Mouse (Mus musculus) kidney, adult 8-10 months (tissue): Measurements from ENCODE around the gene Itpr2.

Experiments
- DNase-seq, 2 experiments: peaks; one replicate each; pipeline ENCODE4 v3.0.0; 2022

Gene Itpr2

GRCm38 (mm10) chr6:146410427-146410810 lies 91.6 kb downstream of the Itpr2 start:
- DNase-seq: no peak

GRCm38 (mm10) chr6:146409692-146410426 lies 92.2 kb downstream of the Itpr2 start:
- DNase-seq: peak; percentile 48 to 68

GRCm38 (mm10) chr6:146405380-146405779 lies 96.6 kb downstream of the Itpr2 start:
- DNase-seq: peak in 1 of 2 experiments; percentile 44

- no peak for DNase-seq
These were observed 97.1 kb downstream of the Itpr2 start for GRCm38 (mm10) chr6:146404876-146405275.

- no peak for DNase-seq
These were observed 97.9 kb downstream of the Itpr2 start for GRCm38 (mm10) chr6:146404156-146404555.

GRCm38 (mm10) chr6:146402905-146403642 lies 98.9 kb downstream of the Itpr2 start:
- no peak for DNase-seq

GRCm38 (mm10) chr6:146397803-146398202 lies 104.2 kb downstream of the Itpr2 start:
- DNase-seq: no peak

- no peak for DNase-seq
These were observed 105.8 kb downstream of the Itpr2 start for GRCm38 (mm10) chr6:146396253-146396652.

GRCm38 (mm10) chr6:146395616-146396015 lies 106.4 kb downstream of the Itpr2 start:
- DNase-seq: no peak

- DNase-seq: no peak
These were observed 109.8 kb downstream of the Itpr2 start for GRCm38 (mm10) chr6:146392188-146392587.

- no peak for DNase-seq
These were observed 111.9 kb downstream of the Itpr2 start for GRCm38 (mm10) chr6:146390159-146390558.

GRCm38 (mm10) chr6:146388010-146388409 lies 114.0 kb downstream of the Itpr2 start:
- no peak for DNase-seq

GRCm38 (mm10) chr6:146387039-146387713 lies 114.8 kb downstream of the Itpr2 start:
- no peak for DNase-seq

GRCm38 (mm10) chr6:146379263-146379662 lies 122.8 kb downstream of the Itpr2 start:
- DNase-seq: no peak

GRCm38 (mm10) chr6:146371511-146371910 lies 130.5 kb downstream of the Itpr2 start:
- DNase-seq: no peak

- no peak for DNase-seq
These were observed 135.8 kb downstream of the Itpr2 start for GRCm38 (mm10) chr6:146366180-146366579.

GRCm38 (mm10) chr6:146357911-146358310 lies 144.1 kb downstream of the Itpr2 start:
- DNase-seq: peak; percentile 29 to 55

GRCm38 (mm10) chr6:146352258-146352805 lies 149.7 kb downstream of the Itpr2 start:
- DNase-seq: no peak

- DNase-seq: no peak
These were observed 150.2 kb downstream of the Itpr2 start for GRCm38 (mm10) chr6:146351816-146352215.

- DNase-seq: no peak
These were observed 154.5 kb downstream of the Itpr2 start for GRCm38 (mm10) chr6:146347568-146347967.

- no peak for DNase-seq
These were observed 155.4 kb downstream of the Itpr2 start for GRCm38 (mm10) chr6:146346545-146347195.

GRCm38 (mm10) chr6:146344732-146345131 lies 157.3 kb downstream of the Itpr2 start:
- peak in 1 of 2 experiments; percentile 52 for DNase-seq
